Mouse (Mus musculus) heart, embryonic 11.5 days (tissue): ENCODE data around the gene Slamf9. TPM values are rescaled to one million over a fixed set of nuclear protein-coding genes. Genes with fewer than 3 reads are reported as not detected.

ENCODE experiments used
- ATAC-seq: fragments of 200-750 bp; cut with Nextera tagmentation; replicated peaks from 2 replicates; pipeline ENCODE4 v1.8.0; 2017; ENCODE audit warnings: moderate library complexity; ENCODE audit not compliant: insufficient number of reproducible peaks, low FRiP score, low TSS enrichment
- H3K27ac ChIP-seq: fragments of 300-500 bp; sonication (generic); 2 replicates; pipeline ENCODE4 v1.5.1; 2014; ENCODE audit warnings: mild to moderate bottlenecking, low read depth, low read length
- H3K27me3 ChIP-seq: fragments of 300-500 bp; sonication (generic); 2 replicates; pipeline ENCODE4 v1.6.1; 2014; ENCODE audit warnings: mild to moderate bottlenecking, low read length, mixed read lengths; ENCODE audit not compliant: control insufficient read depth, insufficient read depth
- H3K36me3 ChIP-seq: fragments of 300-500 bp; sonication (generic); 2 replicates; pipeline ENCODE4 v1.6.1; 2014; ENCODE audit warnings: mild to moderate bottlenecking, low read length, moderate library complexity, mixed read lengths; ENCODE audit not compliant: control insufficient read depth, insufficient read depth
- H3K4me1 ChIP-seq: fragments of 300-500 bp; sonication (generic); 2 replicates; pipeline ENCODE4 v1.6.1; 2014; ENCODE audit warnings: low read length; ENCODE audit not compliant: control insufficient read depth, insufficient read depth
- H3K4me2 ChIP-seq: fragments of 300-500 bp; sonication (generic); 2 replicates; pipeline ENCODE4 v1.6.1; 2014; ENCODE audit warnings: mild to moderate bottlenecking, moderate library complexity
- H3K4me3 ChIP-seq: fragments of 300-500 bp; sonication (generic); 2 replicates; pipeline ENCODE4 v1.5.1; 2014; ENCODE audit warnings: low read depth, low read length
- H3K9ac ChIP-seq: fragments of 300-500 bp; sonication (generic); 2 replicates; pipeline ENCODE4 v1.6.1; 2014; ENCODE audit warnings: mild to moderate bottlenecking, low read depth, low read length, moderate library complexity
- H3K9me3 ChIP-seq: fragments of 300-500 bp; sonication (generic); replicated peaks from 2 replicates; pipeline ENCODE4 v1.6.1; 2016; ENCODE audit warnings: low read length; ENCODE audit not compliant: control insufficient read depth
- WGBS: fragments of 180-500 bp; shearing (Covaris S2); extraction: QIAGEN DNeasy Blood & Tissue Kit; methylation state at CpG from one replicate; pipeline ENCODE4 v1.1.7; 2014; ENCODE audit not compliant: insufficient replicate concordance; 5-methylcytosine and 5-hydroxymethylcytosine counted together
- polyA plus RNA-seq: library from polyadenylated mRNA; unstranded; fragments of >200 nt; fragmentation: Nextera tagmentation; extraction: Ambion mirVana; gene quantifications from 2 replicates; pipeline ENCODE4 v1.2.1, GENCODE M21; 2014

The Slamf9 gene
- polyA plus RNA-seq, 1 experiment from 2014 or later = 1.2 TPM

DNA sequence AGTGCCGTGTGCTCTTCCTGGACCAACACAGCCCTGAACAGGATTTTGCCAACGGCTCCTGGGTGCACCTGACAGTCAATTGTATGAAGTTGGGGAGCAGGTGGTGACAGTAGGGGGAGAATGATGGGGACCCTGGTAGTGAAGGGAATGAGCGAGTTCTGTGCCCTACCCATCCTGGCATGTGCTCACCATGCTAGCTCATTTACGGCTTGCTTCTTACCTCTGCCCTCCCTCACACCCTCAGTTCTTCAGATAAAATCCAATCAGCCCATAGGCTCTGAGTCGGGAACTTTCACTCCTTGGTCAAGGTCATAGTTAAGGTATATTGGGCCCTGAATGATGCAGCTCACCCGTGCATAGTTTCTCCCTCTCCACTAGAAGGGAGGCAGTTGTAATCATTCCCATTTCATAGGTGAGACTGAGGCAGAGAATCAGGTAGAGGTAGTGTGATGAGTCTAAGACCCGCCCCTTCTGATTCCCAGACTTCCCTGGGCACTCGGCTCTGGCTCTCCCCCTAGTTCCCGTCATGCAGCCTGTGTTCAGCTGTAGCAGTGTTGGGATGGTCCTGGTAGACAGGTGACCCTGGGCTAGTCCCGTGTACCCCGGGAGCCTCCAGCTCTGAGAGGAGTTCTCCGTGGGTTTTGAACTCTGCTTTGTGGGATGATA, 14.6 kb downstream of the Slamf9 start:
- no peak for ATAC-seq
- Histone ChIP-seq H3K27ac (no peak overlapping the region), H3K4me3 (peak overlapping the region; percentile 36), H3K9me3 (no peaks in the 10 kb centered on the region), H3K4me2 (peak overlapping the region; percentile 58), H3K9ac (no peak overlapping the region), H3K36me3 (peaks cover 2% of the 10 kb centered on the region; the same call in 1 of the 2 replicates), H3K4me1 (peaks cover 8% of the 10 kb centered on the region), H3K27me3 (no peaks in the 10 kb centered on the region)
- 52% methylated on average over 12 of the region's 12 CpGs for WGBS

DNA sequence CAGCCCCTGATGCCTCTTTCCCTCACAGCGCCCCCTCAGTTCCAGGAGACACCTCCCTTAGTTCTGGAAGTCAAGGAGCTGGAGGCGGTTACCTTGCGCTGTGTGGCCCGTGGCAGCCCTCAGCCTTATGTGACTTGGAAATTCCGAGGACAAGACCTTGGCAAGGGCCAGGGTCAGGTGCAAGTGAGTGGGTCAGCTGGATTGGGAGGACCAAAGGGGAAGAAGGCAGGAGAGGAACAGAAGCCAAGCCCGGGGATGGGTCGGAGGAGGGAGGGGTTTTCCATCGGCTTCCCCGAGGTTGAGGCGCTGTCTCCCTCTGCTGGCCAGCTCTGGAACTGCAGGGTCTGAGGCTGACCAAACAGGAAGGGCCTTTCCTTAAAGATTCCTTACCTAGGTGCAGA, 15.1 kb downstream of the Slamf9 start:
- Histone ChIP-seq H3K4me1 (peaks cover 8% of the 10 kb centered on the region), H3K9ac (no peak overlapping the region), H3K36me3 (peaks cover 2% of the 10 kb centered on the region; the same call in 1 of the 2 replicates), H3K4me2 (peak overlapping the region; percentile 58), H3K27me3 (0 out of 2 replicates have a peak, but pooled peaks cover 2% of the 10 kb centered on the region), H3K4me3 (peak overlapping the region; percentile 36), H3K9me3 (no peaks in the 10 kb centered on the region), H3K27ac (no peak overlapping the region)
- 5% methylated on average over 10 of the region's 10 CpGs for WGBS
- peak; percentile 24; the same call in 1 of the 2 replicates for ATAC-seq

- no peak for ATAC-seq
- peaks cover 5% of the 10 kb centered on the region for H3K4me1 ChIP-seq
- peaks cover 5% of the 10 kb centered on the region; the same call in 1 of the 2 replicates for H3K27me3 ChIP-seq
- H3K4me2 ChIP-seq = no peak overlapping the region
- WGBS = 85% methylated on average over 8 of the region's 8 CpGs
- no peak overlapping the region for H3K27ac ChIP-seq
- no peaks in the 10 kb centered on the region for H3K9me3 ChIP-seq
- no peak overlapping the region for H3K4me3 ChIP-seq
- H3K9ac ChIP-seq = no peak overlapping the region
- peaks cover 2% of the 10 kb centered on the region; the same call in 1 of the 2 replicates for H3K36me3 ChIP-seq
Measured at GRCm38 (mm10) chr1:172492047-172492446, 16.9 kb downstream of the Slamf9 start.

GRCm38 (mm10) chr1:172493516-172493915, 18.4 kb downstream of the Slamf9 start:
- 54% methylated on average over 6 of the region's 6 CpGs for WGBS
- H3K9ac ChIP-seq = no peak overlapping the region
- ATAC-seq = no peak
- H3K27me3 ChIP-seq = peaks cover 5% of the 10 kb centered on the region; the same call in 1 of the 2 replicates
- H3K9me3 ChIP-seq = no peaks in the 10 kb centered on the region
- H3K4me3 ChIP-seq = no peak overlapping the region
- H3K4me1 ChIP-seq = peaks cover 10% of the 10 kb centered on the region
- no peak overlapping the region for H3K4me2 ChIP-seq
- H3K36me3 ChIP-seq = peaks cover 2% of the 10 kb centered on the region; the same call in 1 of the 2 replicates
- no peak overlapping the region for H3K27ac ChIP-seq

DNA sequence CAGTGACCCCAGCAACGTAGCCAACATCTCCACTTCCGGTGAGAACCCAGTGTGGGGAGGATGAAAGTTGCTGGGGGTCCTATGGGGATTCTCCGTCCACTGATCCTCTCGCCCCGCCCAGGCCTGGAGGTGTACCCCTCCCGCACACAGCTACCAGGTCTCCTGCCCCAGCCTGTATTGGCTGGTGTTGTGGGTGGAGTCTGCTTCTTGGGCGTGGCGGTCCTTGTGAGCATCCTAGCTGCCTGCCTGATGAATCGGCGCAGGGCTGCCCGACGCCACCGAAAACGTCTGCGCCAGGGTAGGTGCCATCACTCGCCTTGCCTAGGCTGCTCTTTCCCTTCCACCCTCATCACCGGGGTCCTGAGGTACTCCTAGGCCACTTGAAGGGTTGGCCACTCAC, 20.9 kb downstream of the Slamf9 start:
- 68% methylated on average over 16 of the region's 17 CpGs for WGBS
- no peak overlapping the region for H3K27ac ChIP-seq
- no peaks in the 10 kb centered on the region for H3K9me3 ChIP-seq
- H3K4me3 ChIP-seq = no peak overlapping the region
- H3K27me3 ChIP-seq = peaks cover 5% of the 10 kb centered on the region; the same call in 1 of the 2 replicates
- H3K4me2 ChIP-seq = no peak overlapping the region
- H3K36me3 ChIP-seq = peaks cover 2% of the 10 kb centered on the region; the same call in 1 of the 2 replicates
- ATAC-seq = no peak
- 0 out of 2 replicates have a peak, but pooled peaks cover 5% of the 10 kb centered on the region for H3K4me1 ChIP-seq
- no peak overlapping the region for H3K9ac ChIP-seq

DNA sequence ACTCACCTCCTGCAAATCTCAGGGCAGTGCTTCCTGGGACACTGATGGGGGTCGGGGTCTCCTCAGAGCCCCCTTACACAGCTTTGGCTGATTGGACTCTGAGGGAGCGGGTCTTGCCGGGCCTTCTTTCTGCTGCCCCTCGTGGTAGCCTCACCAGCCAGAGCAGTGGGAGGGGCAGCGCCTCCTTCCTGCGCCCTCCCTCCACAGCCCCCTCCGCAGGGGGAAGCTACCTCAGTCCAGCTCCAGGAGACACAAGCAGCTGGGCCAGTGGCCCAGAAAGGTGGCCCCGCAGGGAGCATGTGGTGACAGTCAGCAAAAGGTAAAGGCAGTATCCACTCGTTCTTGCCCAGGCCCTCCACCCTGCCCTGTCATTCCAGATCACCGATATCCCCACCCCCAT, 22.3 kb downstream of the Slamf9 start:
- peaks cover 13% of the 10 kb centered on the region; the same call in 1 of the 2 replicates for H3K4me1 ChIP-seq
- H3K4me3 ChIP-seq = no peak overlapping the region
- WGBS = 50% methylated on average over 10 of the region's 10 CpGs

GRCm38 (mm10) chr1:172499765-172500441, 24.7 kb downstream of the Slamf9 start, which contains the start of gene Tagln2:
Gene Tagln2 (plus strand): TSS chr1:172500047.
- Histone ChIP-seq H3K36me3 (no peaks in the 10 kb centered on the region; the same call in 1 of the 2 replicates), H3K27me3 (peaks cover 5% of the 10 kb centered on the region; the same call in 1 of the 2 replicates), H3K27ac (peak within 1 kb of the TSS; percentile 90), H3K4me1 (peaks cover 34% of the 10 kb centered on the region), H3K4me3 (peak within 1 kb of the TSS; percentile 74), H3K9ac (peak within 1 kb of the TSS; percentile 85), H3K9me3 (no peaks in the 10 kb centered on the region), H3K4me2 (peak within 1 kb of the TSS; percentile 77)
- WGBS = 1% methylated on average over 30 of the region's 30 CpGs
- peak; percentile 64 for ATAC-seq

More for the DNA sequence above, 22.3 kb downstream of the Slamf9 start:
- H3K36me3 ChIP-seq = peaks cover 2% of the 10 kb centered on the region; the same call in 1 of the 2 replicates
- H3K9ac ChIP-seq = no peak overlapping the region
- H3K27me3 ChIP-seq = peaks cover 5% of the 10 kb centered on the region; the same call in 1 of the 2 replicates
- H3K9me3 ChIP-seq = no peaks in the 10 kb centered on the region
- H3K4me2 ChIP-seq = no peak overlapping the region
- ATAC-seq = no peak
- H3K27ac ChIP-seq = no peak overlapping the region

DNA sequence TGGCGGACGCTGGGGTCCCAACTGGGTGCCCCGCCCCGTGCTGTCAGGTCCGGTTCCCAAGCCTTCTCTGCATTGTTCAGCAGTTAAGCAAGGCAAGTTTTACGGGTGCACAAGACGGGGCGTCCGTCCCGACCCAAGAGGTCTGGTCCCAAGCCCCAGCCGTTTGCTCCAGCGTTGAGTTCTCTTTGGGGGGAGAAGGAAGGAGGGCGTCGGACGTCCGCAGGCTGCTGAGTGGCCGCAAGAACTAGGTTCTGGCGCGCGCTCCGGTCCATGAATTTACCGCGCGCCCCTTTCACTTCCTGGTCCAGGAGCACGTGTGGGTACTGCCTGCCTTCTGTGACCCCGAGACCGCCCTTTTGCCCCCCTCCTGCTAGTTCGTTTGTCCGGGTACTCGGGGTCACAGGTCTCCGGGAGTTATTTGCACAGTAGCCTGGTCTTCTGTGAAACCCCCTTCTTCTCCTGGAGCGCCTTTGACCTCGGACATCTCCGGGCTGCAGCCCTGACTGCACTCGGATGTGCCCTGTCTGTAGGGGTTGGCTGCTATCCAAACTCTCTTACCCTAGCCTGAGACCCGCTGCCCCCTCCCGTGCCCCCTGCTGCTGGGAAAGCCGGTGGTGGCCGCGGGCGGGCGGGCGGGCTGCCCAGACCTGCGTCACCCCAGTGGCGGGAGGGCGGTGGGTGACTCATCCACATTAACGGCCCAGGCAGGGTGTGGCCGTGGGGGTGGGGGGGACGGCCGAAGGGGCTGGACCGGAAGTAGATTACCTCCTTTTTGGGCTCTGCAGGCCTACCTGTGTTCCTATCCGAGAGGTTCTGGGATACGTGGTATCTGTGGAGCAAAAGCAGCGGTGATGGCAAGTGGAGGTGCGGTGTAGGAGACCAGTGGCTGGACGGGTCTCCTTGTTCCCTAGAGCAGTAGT, 25.6 kb downstream of the Slamf9 start:
- Histone ChIP-seq H3K4me2 (peak overlapping the region; percentile 77), H3K9ac (peak overlapping the region; percentile 85), H3K36me3 (peaks cover 4% of the 10 kb centered on the region; the same call in 1 of the 2 replicates), H3K9me3 (no peaks in the 10 kb centered on the region), H3K27me3 (peaks cover 2% of the 10 kb centered on the region; the same call in 1 of the 2 replicates), H3K4me3 (peak overlapping the region; percentile 74), H3K4me1 (peaks cover 40% of the 10 kb centered on the region), H3K27ac (peak overlapping the region; percentile 90)
- WGBS = under 1% methylated on average over 56 of the region's 56 CpGs
- ATAC-seq = peak; percentile 27; the same call in 1 of the 2 replicates
